8 mouse cellular contexts compared by ENCODE assay signal in the genomic region with DNA sequence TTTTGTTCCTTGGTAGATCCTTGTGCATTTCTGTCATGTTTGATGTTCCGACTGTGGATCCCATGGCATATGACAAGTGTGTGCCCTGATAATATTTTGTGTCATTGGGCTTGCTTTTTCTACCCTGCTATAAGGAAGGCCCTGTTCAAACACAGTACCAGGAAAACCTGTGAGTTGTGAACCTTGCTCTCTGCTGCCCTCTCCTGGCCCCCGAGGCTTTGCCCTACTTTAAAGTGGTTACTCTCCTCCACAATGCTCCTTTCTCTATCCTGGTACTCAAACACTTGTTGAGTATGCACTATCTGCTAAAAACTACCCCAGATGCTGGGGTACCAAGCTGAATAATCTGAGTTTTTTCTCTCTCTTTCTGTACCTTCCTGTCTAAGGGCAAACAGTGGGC.
DNase-seq lines count a peak whose midpoint lies in the region; ATAC-seq and TF ChIP-seq lines count a peak whose summit lies in the region.
"Had no signal": no experiment of that assay in that cellular context is flagged by ENCODE, and none has a peak within 500 bp of the region (broad histone marks: within the 10 kb centered on the region; RNA-seq: fewer than 3 reads in every experiment).

No protein-coding gene starts in this region.

- ATAC-seq in liver, postnatal 0 days = no peak

- no peak overlapping the region for H3K4me2 ChIP-seq in liver, postnatal 0 days (ENCODE audit: low read depth, low read length)
- H3K4me2 ChIP-seq: hindbrain, embryonic 15.5 days had no signal

- no peaks in the 10 kb centered on the region for H3K27me3 ChIP-seq in liver, postnatal 0 days (ENCODE audit: insufficient read depth, low read length)
- H3K27me3 ChIP-seq: hindbrain, embryonic 15.5 days had no signal

- TF ChIP-seq EP300 in liver, postnatal 0 days (IDR thresholded peaks at IDR 0.05; ENCODE audit: low read depth) = no peak

- H3K27ac ChIP-seq in liver, postnatal 0 days (ENCODE audit: low read depth) = no peak overlapping the region
- H3K27ac ChIP-seq: hindbrain, embryonic 15.5 days had no signal

- H3K4me1 ChIP-seq in liver, postnatal 0 days (ENCODE audit: insufficient read depth) = 0 out of 2 replicates have a peak, but pooled peaks cover 4% of the 10 kb centered on the region

- 33% methylated on average over 2 of the region's 2 CpGs for WGBS in liver, postnatal 0 days (ENCODE audit: insufficient replicate concordance)

- DNase-seq in right cerebral cortex, adult 18-20 months = peak; percentile 5
- no peak for DNase-seq in right cerebral cortex, postnatal 36 days (ENCODE audit: low spot score in 2 of 2)
- DNase-seq in adrenal gland, adult 2 months = peak; percentile 36
- peak; percentile 73 for DNase-seq in embryo, embryonic 9.5 days (ENCODE audit: extremely low spot score)
- DNase-seq in kidney, adult 9 months = peak; percentile 55
- peak; percentile 77 for DNase-seq in liver, postnatal 0 days
- peak; percentile 78 for DNase-seq in right cerebral cortex, postnatal 4 days

- peak; percentile 83 for TF ChIP-seq CTCF in liver, postnatal 0 days (IDR thresholded peaks at IDR 0.05; ENCODE audit: low read depth)

- H3K9me3 ChIP-seq in liver, postnatal 0 days (ENCODE audit: low read length) = no peaks in the 10 kb centered on the region
- H3K9me3 ChIP-seq: hindbrain, embryonic 15.5 days had no signal

- no peaks in the 10 kb centered on the region for H3K36me3 ChIP-seq in liver, postnatal 0 days (replicated peaks; ENCODE audit: insufficient read depth, low read length)
- H3K36me3 ChIP-seq: hindbrain, embryonic 15.5 days had no signal

- no peak overlapping the region for H3K4me3 ChIP-seq in liver, postnatal 0 days (ENCODE audit: low read depth, low read length)
- H3K4me3 ChIP-seq: hindbrain, embryonic 15.5 days had no signal

- H3K9ac ChIP-seq in liver, postnatal 0 days (replicated peaks) = no peak overlapping the region
- H3K9ac ChIP-seq: hindbrain, embryonic 15.5 days had no signal

Comparison
In these comparisons a context has a peak if more than half of its experiments do, and no peak if none do; other contexts are left out.
1. DNase-seq: peak in right cerebral cortex, adult 18-20 months (single experiment), adrenal gland, adult 2 months (single experiment), embryo, embryonic 9.5 days (single experiment), kidney, adult 9 months (single experiment), liver, postnatal 0 days (single experiment) and right cerebral cortex, postnatal 4 days (single experiment); none in right cerebral cortex, postnatal 36 days (0 of 2).